Mouse (Mus musculus) skeletal muscle tissue, adult 2 months (tissue): ENCODE results near the gene Zfp729a.
"Not testable (repeated sequence)": the region's sequence is repeated elsewhere in the genome, so short reads cannot be mapped to it uniquely, and the experiment has no call there.

ENCODE experiments used
- DNase-seq: peaks from one replicate; pipeline ENCODE4 v3.0.0-alpha.2; 2012; ENCODE audit warnings: low read depth, low spot score

The Zfp729a gene

DNA sequence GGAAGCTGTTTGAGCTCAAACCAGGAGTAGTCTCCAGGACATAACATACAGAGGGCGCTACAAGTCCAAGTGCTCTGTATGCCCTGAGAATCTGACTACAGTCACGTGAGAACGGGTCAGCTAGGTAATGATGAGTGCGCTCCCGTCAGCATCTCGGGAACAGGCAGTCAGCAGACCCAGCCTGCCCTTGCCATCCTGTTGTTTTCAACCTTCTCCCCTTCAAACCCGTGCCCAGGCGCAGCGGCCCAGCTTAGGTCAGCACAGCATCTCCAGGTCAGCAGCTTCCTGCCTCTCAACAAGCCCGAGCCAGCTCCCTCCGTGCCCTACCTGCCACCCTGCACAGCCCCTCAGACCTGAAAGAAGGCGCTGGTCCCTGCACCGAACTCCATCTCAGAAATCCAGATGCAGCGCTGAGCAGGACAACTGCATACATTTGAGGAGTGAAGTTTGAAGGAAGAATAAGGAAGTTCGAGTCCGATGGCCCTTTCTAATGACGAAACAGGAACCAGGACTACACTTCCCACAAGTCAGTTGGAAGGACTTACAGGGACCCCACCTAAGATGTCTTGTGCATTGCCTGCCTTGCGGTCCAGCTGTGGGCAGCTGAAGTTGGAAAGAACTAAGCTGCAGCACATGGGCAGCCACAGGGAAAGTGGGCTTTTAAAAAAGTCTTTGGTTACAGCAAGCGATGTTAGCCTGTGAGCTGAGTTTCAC, at the start of gene Zfp729a, which contains the start of gene Gm49345:
Zfp729a (minus strand) TSS at position 498 of the 714 bp plus-strand sequence.
Gm49345 (minus strand) TSS at position 476 of the 714 bp plus-strand sequence.
- peak; percentile 90 for DNase-seq

DNA sequence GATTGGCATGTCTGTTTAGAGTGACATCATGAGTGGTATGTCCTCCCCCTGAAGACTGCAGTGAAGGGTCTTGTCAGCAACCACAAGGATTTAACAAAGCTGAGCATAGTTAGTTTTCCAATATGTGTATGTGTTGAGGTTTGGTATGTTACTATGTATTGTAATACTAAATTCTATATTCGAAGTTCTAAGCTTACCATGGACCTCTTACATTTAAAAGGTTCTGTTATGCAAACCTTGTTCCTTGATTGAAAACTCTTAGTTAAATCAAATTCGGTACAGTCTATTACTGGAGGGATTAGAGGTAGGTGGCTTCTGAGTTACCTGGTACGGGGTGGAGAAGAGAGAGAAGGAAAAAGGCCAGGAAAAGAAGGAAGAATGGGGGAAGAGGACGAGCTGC, 49.4 kb upstream of the Zfp729a start, which contains the start of gene Zfp738:
Zfp738 (minus strand) TSS at position 101 of the 400 bp plus-strand sequence.
- no peak for DNase-seq

DNA sequence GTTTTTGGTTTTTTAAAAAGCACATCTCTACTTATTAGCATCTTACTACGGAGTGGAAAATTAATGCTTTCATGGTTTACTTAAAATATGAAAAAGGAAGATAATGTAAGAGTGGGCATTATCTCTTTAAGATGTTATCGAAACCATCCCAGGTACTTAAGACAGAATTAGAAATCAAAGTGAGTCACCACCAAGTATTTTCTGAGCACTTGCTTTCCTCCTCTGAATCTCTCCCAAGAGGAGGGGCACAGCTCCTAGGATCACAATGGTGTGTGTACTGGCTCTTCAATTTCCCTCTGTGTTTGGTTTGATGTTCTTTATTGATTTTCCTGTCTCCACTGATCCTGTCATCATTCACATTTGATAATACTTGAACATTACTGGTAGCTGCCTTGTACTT, 46.2 kb upstream of the Zfp729a start:
- DNase-seq: not testable (repeated sequence)

DNA sequence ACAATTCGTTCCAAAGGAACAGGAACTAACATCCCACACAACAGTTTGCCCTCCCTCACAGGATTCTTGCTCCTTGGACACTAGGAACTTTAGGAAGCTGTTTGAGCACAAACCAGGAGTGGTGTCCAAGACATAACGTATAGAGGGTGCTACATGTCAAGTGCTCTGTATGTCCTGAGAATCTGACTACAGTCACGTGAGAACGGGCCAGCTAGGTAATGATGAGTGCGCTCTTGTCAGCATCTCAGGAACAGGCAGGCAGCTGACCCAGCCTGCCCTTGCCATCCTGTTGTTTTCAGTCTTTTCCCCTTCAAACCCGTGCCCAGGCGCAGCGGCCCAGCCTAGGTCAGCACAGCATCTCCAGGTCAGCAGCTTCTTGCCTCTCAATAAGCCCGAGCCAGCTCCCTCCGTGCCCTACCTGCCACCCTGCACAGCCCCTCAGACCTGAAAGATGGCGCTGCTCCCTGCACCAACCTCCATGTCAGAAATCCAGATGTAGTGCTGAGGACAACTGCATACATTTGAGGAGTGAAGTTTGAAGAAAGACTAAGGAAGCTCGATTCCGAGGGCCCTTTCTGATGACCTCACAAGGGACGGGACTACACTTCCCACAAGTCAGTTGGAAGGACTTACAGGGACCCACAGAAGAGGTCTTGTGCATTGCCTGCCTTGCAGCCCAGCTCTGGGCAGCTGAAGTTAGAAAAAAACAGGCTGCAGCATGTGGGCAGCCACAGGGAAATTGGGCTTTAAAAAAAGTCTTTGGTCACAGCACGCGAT, 45.6 kb upstream of the Zfp729a start:
- DNase-seq: peak; percentile 85

DNA sequence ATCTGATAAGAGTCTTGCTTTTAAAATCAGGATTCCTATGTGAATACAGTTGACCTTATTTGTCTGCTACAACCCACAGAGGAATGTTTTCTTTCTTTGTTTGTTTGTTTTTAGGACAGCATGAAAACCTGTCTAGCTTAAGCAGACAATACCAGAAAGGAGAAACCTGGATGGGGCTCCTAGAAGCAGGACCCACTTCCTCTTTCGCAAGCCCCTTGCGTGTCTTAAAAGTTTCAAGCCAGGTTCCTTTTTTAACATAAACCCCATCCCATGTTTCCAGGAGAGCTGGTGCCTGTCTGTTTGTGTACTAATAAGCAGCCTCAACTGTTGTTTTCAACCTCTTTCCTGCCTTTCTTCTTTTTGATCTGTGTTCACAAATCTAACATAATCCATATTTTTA, 37.3 kb upstream of the Zfp729a start:
- no peak for DNase-seq

DNA sequence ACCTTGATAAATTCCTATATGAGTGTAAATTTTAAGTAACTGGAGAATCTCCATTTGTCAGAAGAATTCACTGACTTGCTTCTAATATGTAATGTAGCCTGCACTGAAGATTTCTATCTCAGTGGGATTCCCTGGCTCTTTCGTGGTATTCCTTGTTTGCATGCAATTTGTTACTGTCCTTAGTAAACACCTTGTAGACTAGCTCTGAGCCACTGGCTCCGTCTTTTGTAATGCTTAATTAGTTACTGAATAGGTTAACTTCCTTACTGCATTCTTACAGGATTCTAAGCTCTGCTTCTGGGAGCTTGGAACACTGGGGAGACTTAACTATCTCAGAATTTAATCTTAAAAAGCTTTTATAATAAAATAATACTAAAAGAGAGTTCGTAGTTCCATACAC, 14.9 kb upstream of the Zfp729a start:
- no peak for DNase-seq

DNA sequence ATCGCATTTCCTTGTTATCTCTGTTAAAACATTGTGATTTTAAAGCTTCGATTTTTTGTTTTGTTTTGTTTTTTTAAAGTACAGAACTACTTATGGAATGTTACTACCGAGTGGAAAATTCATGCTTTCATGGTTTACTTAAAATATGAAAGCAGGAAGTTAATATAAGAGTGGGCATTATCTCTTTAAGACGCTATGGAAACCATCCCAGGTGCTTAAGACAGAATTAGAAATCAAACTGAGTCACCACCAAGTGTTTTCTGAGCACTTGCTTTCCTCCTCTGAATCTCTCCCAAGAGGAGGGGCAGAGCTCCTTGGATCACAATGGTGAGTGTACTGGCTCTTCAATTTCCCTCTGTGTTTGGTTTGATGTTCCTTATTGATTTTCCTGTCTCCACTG, 27.5 kb downstream of the Zfp729a start:
- DNase-seq: no peak

DNA sequence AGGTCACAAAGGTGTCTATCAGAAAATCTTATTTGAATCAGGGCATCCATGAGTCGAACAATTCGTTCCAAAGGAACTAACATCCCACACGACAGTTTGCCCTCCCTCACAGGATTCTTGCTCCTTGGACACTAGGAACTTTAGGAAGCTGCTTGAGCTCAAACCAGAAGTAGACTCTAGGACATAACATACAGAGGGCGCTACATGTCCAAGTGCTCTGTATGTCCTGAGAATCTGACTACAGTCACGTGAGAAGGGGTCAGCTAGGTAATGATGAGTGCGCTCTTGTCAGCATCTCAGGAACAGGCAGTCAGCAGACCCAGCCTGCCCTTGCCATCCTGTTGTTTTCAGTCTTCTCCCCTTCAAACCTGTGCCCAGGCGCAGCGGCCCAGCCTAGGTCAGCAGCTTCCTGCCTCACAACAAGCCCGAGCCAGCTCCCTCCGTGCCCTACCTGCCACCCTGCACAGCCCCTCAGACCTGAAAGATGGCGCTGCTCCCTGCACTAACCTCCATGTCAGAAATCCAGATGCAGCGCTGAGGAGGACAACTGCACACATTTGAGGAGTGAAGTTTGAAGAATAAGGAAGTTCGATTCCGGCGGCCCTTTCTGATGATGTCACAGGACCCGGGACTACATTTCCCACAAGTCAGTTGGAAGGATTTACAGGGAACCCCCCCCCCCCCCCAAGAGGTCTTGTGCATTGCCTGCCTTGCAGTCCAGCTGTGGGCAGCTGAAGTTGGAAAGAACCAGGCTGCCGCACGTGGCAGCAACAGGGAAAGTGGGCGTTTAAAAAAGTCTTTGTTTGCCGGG, 28.3 kb downstream of the Zfp729a start, which contains the start of gene Zfp729b:
Zfp729b (minus strand) TSS at position 642 of the 811 bp plus-strand sequence.
- DNase-seq: peak; percentile 84

DNA sequence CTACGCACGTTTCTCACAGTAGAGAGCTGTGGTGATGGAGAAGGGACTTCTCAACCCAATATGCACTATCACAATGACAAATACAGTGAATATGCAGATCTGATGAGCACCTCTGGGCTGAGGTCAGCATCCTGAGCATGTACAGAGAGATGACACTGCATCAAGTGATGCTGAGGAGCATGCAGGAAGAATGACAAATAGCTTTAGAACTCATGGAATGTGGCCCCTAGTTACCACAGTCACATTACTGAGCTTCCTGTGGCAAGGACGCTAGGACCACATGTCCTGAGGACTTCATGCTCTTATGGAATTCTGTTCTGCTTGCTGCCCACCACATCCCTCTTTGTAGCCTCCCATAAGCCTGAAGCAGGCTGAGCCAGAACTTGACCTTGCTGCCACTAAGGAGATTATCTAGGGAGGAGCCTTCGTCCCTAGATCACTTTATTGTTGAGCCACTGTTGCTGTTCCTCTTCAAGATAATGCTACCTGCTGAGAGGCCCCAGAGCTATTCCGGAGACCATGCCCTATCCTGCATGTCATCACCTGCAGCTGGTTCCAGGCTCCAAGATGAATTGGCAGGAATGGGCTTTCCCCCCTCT, 64.9 kb downstream of the Zfp729a start:
- no peak for DNase-seq
